Mouse (Mus musculus): ENCODE measurements around the gene Arid1b.

Gene Arid1b

GRCm38 (mm10) chr17:5247737-5248136, 253.6 kb downstream of the Arid1b start:
- TF ChIP-seq CTCF (conservative IDR thresholded peaks at IDR 0.05; ENCODE audit: low read length) (no peak), POU5F1 (IDR thresholded peaks at IDR 0.05; ENCODE audit: borderline replicate concordance, low read length) (no peak), NANOG (IDR thresholded peaks at IDR 0.05; ENCODE audit: borderline replicate concordance, low read length) (no peak)
- no peaks in the 10 kb centered on the region for H3K9me3 ChIP-seq (ENCODE audit: low read length)
- peaks cover 4% of the 10 kb centered on the region; the same call in 1 of the 2 replicates for H3K4me1 ChIP-seq (replicated peaks; ENCODE audit: low read depth, low read length)
- no peak overlapping the region for H3K4me3 ChIP-seq (replicated peaks; ENCODE audit: low read length)
- H3K27me3 ChIP-seq (ENCODE audit: insufficient read depth, low read length) = no peaks in the 10 kb centered on the region
- peaks cover 3% of the 10 kb centered on the region; the same call in 1 of the 2 replicates for H3K36me3 ChIP-seq (ENCODE audit: insufficient read depth, low read length)

- peaks cover 3% of the 10 kb centered on the region; the same call in 1 of the 2 replicates for H3K36me3 ChIP-seq (ENCODE audit: insufficient read depth, low read length)
- H3K9me3 ChIP-seq (ENCODE audit: low read length) = no peaks in the 10 kb centered on the region
- H3K4me1 ChIP-seq (replicated peaks; ENCODE audit: low read depth, low read length) = peaks cover 5% of the 10 kb centered on the region; the same call in 1 of the 2 replicates
- TF ChIP-seq POU5F1 (IDR thresholded peaks at IDR 0.05; ENCODE audit: borderline replicate concordance, low read length) = no peak
- H3K4me3 ChIP-seq (replicated peaks; ENCODE audit: low read length) = no peak overlapping the region
- H3K27me3 ChIP-seq (ENCODE audit: insufficient read depth, low read length) = no peaks in the 10 kb centered on the region
Observed at GRCm38 (mm10) chr17:5248957-5249656, 255.0 kb downstream of the Arid1b start.

GRCm38 (mm10) chr17:5249681-5250180, 255.6 kb downstream of the Arid1b start:
- H3K36me3 ChIP-seq (ENCODE audit: insufficient read depth, low read length) = peaks cover 3% of the 10 kb centered on the region; the same call in 1 of the 2 replicates
- TF ChIP-seq NANOG (IDR thresholded peaks at IDR 0.05; ENCODE audit: borderline replicate concordance, low read length) = no peak
- no peak for TF ChIP-seq CTCF (conservative IDR thresholded peaks at IDR 0.05; ENCODE audit: low read length)
- no peak for TF ChIP-seq POU5F1 (IDR thresholded peaks at IDR 0.05; ENCODE audit: borderline replicate concordance, low read length)
- H3K4me1 ChIP-seq (replicated peaks; ENCODE audit: low read depth, low read length) = peaks cover 5% of the 10 kb centered on the region; the same call in 1 of the 2 replicates

GRCm38 (mm10) chr17:5252436-5252835, 258.3 kb downstream of the Arid1b start:
- H3K36me3 ChIP-seq (ENCODE audit: insufficient read depth, low read length) = no peaks in the 10 kb centered on the region
- H3K9me3 ChIP-seq (ENCODE audit: low read length) = no peaks in the 10 kb centered on the region
- H3K4me3 ChIP-seq (replicated peaks; ENCODE audit: low read length) = no peak overlapping the region
- H3K4me1 ChIP-seq (replicated peaks; ENCODE audit: low read depth, low read length) = peaks cover 16% of the 10 kb centered on the region
- no peaks in the 10 kb centered on the region for H3K27me3 ChIP-seq (ENCODE audit: insufficient read depth, low read length)
- peak; percentile 55 for TF ChIP-seq CTCF (conservative IDR thresholded peaks at IDR 0.05; ENCODE audit: low read length)
- TF ChIP-seq POU5F1 (IDR thresholded peaks at IDR 0.05; ENCODE audit: borderline replicate concordance, low read length) = no peak

More at GRCm38 (mm10) chr17:5249681-5250180, 255.6 kb downstream of the Arid1b start:
- Histone ChIP-seq H3K27me3 (ENCODE audit: insufficient read depth, low read length) (no peaks in the 10 kb centered on the region), H3K9me3 (ENCODE audit: low read length) (no peaks in the 10 kb centered on the region), H3K4me3 (replicated peaks; ENCODE audit: low read length) (no peak overlapping the region)

GRCm38 (mm10) chr17:5254717-5255617, 260.8 kb downstream of the Arid1b start:
- H3K4me3 ChIP-seq (replicated peaks; ENCODE audit: low read length) = no peak overlapping the region
- H3K27me3 ChIP-seq (ENCODE audit: insufficient read depth, low read length) = no peaks in the 10 kb centered on the region
- no peaks in the 10 kb centered on the region for H3K9me3 ChIP-seq (ENCODE audit: low read length)
- peaks cover 35% of the 10 kb centered on the region for H3K4me1 ChIP-seq (replicated peaks; ENCODE audit: low read depth, low read length)
- H3K36me3 ChIP-seq (ENCODE audit: insufficient read depth, low read length) = no peaks in the 10 kb centered on the region
- TF ChIP-seq POU5F1 (IDR thresholded peaks at IDR 0.05; ENCODE audit: borderline replicate concordance, low read length) (no peak), NANOG (IDR thresholded peaks at IDR 0.05; ENCODE audit: borderline replicate concordance, low read length) (no peak), CTCF (conservative IDR thresholded peaks at IDR 0.05; ENCODE audit: low read length) (no peak)

GRCm38 (mm10) chr17:5255618-5255933, 261.4 kb downstream of the Arid1b start:
- Histone ChIP-seq H3K36me3 (ENCODE audit: insufficient read depth, low read length) (no peaks in the 10 kb centered on the region), H3K9me3 (ENCODE audit: low read length) (no peaks in the 10 kb centered on the region), H3K4me1 (replicated peaks; ENCODE audit: low read depth, low read length) (peaks cover 41% of the 10 kb centered on the region), H3K27me3 (ENCODE audit: insufficient read depth, low read length) (no peaks in the 10 kb centered on the region), H3K4me3 (replicated peaks; ENCODE audit: low read length) (no peak overlapping the region)
- no peak for TF ChIP-seq NANOG (IDR thresholded peaks at IDR 0.05; ENCODE audit: borderline replicate concordance, low read length)
- TF ChIP-seq CTCF (conservative IDR thresholded peaks at IDR 0.05; ENCODE audit: low read length) = no peak
- TF ChIP-seq POU5F1 (IDR thresholded peaks at IDR 0.05; ENCODE audit: borderline replicate concordance, low read length) = no peak

- Histone ChIP-seq H3K27me3 (ENCODE audit: insufficient read depth, low read length) (no peaks in the 10 kb centered on the region), H3K4me1 (replicated peaks; ENCODE audit: low read depth, low read length) (peaks cover 47% of the 10 kb centered on the region), H3K36me3 (ENCODE audit: insufficient read depth, low read length) (peaks cover 2% of the 10 kb centered on the region; the same call in 1 of the 2 replicates), H3K4me3 (replicated peaks; ENCODE audit: low read length) (no peak overlapping the region), H3K9me3 (ENCODE audit: low read length) (no peaks in the 10 kb centered on the region)
- no peak for TF ChIP-seq NANOG (IDR thresholded peaks at IDR 0.05; ENCODE audit: borderline replicate concordance, low read length)
Observed at GRCm38 (mm10) chr17:5258978-5259377, 264.8 kb downstream of the Arid1b start.

- H3K9me3 ChIP-seq (ENCODE audit: low read length) = no peaks in the 10 kb centered on the region
- H3K27me3 ChIP-seq (ENCODE audit: insufficient read depth, low read length) = no peaks in the 10 kb centered on the region
- no peak for TF ChIP-seq NANOG (IDR thresholded peaks at IDR 0.05; ENCODE audit: borderline replicate concordance, low read length)
- TF ChIP-seq POU5F1 (IDR thresholded peaks at IDR 0.05; ENCODE audit: borderline replicate concordance, low read length) = no peak
- no peak for TF ChIP-seq CTCF (conservative IDR thresholded peaks at IDR 0.05; ENCODE audit: low read length)
- no peak overlapping the region for H3K4me3 ChIP-seq (replicated peaks; ENCODE audit: low read length)
- peaks cover 36% of the 10 kb centered on the region for H3K4me1 ChIP-seq (replicated peaks; ENCODE audit: low read depth, low read length)
- peaks cover 11% of the 10 kb centered on the region for H3K36me3 ChIP-seq (ENCODE audit: insufficient read depth, low read length)
Observed at GRCm38 (mm10) chr17:5261131-5261651, 267.1 kb downstream of the Arid1b start.

Measured in E14TG2a.4 (cell line).